Mouse (Mus musculus): ENCODE measurements around the gene Dync1h1.
"Not testable (repeated sequence)": the region's sequence is repeated elsewhere in the genome, so short reads cannot be mapped to it uniquely, and the experiment has no call there.

Gene Dync1h1

GRCm38 (mm10) chr12:110693378-110693777, 92.1 kb downstream of the Dync1h1 start:
- in situ Hi-C loops (cut with MboI, MseI), result not testable (repeated sequence)

GRCm38 (mm10) chr12:110695676-110696171, 94.5 kb downstream of the Dync1h1 start:
- in situ Hi-C loops (cut with MboI, MseI), result loop anchor here (5.0 kb wide), 1 partner anchor 42 kb away; the partner anchor contains the start of gene Wdr20

GRCm38 (mm10) chr12:110696173-110696974, 95.1 kb downstream of the Dync1h1 start:
- in situ Hi-C loops (cut with MboI, MseI), result loop anchor here (5.0 kb wide), 1 partner anchor 41 kb away; the partner anchor contains the start of gene Wdr20

GRCm38 (mm10) chr12:110696975-110697400, 95.7 kb downstream of the Dync1h1 start:
- in situ Hi-C loops (cut with MboI, MseI), result loop anchor here (5.0 kb wide), 1 partner anchor 40 kb away; the partner anchor contains the start of gene Wdr20

GRCm38 (mm10) chr12:110697457-110697856, 96.2 kb downstream of the Dync1h1 start:
- in situ Hi-C loops (cut with MboI, MseI), result loop anchor here (5.0 kb wide), 1 partner anchor 40 kb away; the partner anchor contains the start of gene Wdr20

GRCm38 (mm10) chr12:110698080-110698479, 96.8 kb downstream of the Dync1h1 start:
- in situ Hi-C loops (cut with MboI, MseI), result loop anchor here (5.0 kb wide), 1 partner anchor 39 kb away; the partner anchor contains the start of gene Wdr20

- in situ Hi-C loops (cut with MboI, MseI), result loop anchor here (5.0 kb wide), 1 partner anchor 39 kb away; the partner anchor contains the start of gene Wdr20
Measured at GRCm38 (mm10) chr12:110698523-110699170, 97.4 kb downstream of the Dync1h1 start.

GRCm38 (mm10) chr12:110699171-110699547, 97.9 kb downstream of the Dync1h1 start:
- in situ Hi-C loops (cut with MboI, MseI), result loop anchor here (5.0 kb wide), 1 partner anchor 38 kb away; the partner anchor contains the start of gene Wdr20

- in situ Hi-C loops (cut with MboI, MseI), result loop anchor here (5.0 kb wide), 1 partner anchor 98 kb away; the partner anchor contains the start of gene Dync1h1
Measured at GRCm38 (mm10) chr12:110700730-110701129, 99.5 kb downstream of the Dync1h1 start.

- in situ Hi-C loops (cut with MboI, MseI), result loop anchor here (5.0 kb wide), 1 partner anchor 99 kb away; the partner anchor contains the start of gene Dync1h1
Measured at GRCm38 (mm10) chr12:110701363-110701762, 100.1 kb downstream of the Dync1h1 start.

- in situ Hi-C loops (cut with MboI, MseI), result loop anchor here (5.0 kb wide), 1 partner anchor 100 kb away; the partner anchor contains the start of gene Dync1h1
Measured at GRCm38 (mm10) chr12:110702556-110702955, 101.3 kb downstream of the Dync1h1 start, which contains the start of gene Hsp90aa1. TSS of gene Hsp90aa1 (minus strand) at chr12:110702728.

- in situ Hi-C loops (cut with MboI, MseI), result loop anchor here (5.0 kb wide), 1 partner anchor 101 kb away; the partner anchor contains the start of gene Dync1h1
Measured at GRCm38 (mm10) chr12:110703008-110703471, 101.8 kb downstream of the Dync1h1 start.

GRCm38 (mm10) chr12:110703682-110704081, 102.4 kb downstream of the Dync1h1 start:
- in situ Hi-C loops (cut with MboI, MseI), result loop anchor here (5.0 kb wide), 1 partner anchor 101 kb away; the partner anchor contains the start of gene Dync1h1

GRCm38 (mm10) chr12:110705419-110705818, 104.2 kb downstream of the Dync1h1 start:
- in situ Hi-C loops (cut with MboI, MseI), result not testable (repeated sequence)

- in situ Hi-C loops (cut with MboI, MseI), result no loop called here
Measured at GRCm38 (mm10) chr12:110706337-110707231, 105.3 kb downstream of the Dync1h1 start.

GRCm38 (mm10) chr12:110707451-110707850, 106.2 kb downstream of the Dync1h1 start:
- in situ Hi-C loops (cut with MboI, MseI), result no loop called here

- in situ Hi-C loops (cut with MboI, MseI), result no loop called here
Measured at GRCm38 (mm10) chr12:110711270-110711669, 110.0 kb downstream of the Dync1h1 start.

GRCm38 (mm10) chr12:110713784-110714183, 112.5 kb downstream of the Dync1h1 start:
- in situ Hi-C loops (cut with MboI, MseI), result no loop called here

GRCm38 (mm10) chr12:110714215-110714614, 113.0 kb downstream of the Dync1h1 start:
- in situ Hi-C loops (cut with MboI, MseI), result no loop called here

GRCm38 (mm10) chr12:110716004-110716403, 114.8 kb downstream of the Dync1h1 start:
- in situ Hi-C loops (cut with MboI, MseI), result no loop called here

All from T-helper 1 cell (primary cell).